Mouse (Mus musculus): ENCODE measurements around the gene Sbf2.

GRCm38 (mm10) chr7:110277734-110278245 is 336.9 kb downstream of the Sbf2 start:
- TF ChIP-seq UBTF (IDR thresholded peaks at IDR 0.05; ENCODE audit: borderline replicate concordance, insufficient read depth, low read depth, low read length) = no peak
- TF ChIP-seq CTCF (IDR thresholded peaks at IDR 0.05 in 2 of 3, conservative IDR thresholded peaks at IDR 0.05 in 1 of 3; ENCODE audit: control insufficient read depth in 1 of 3, insufficient read depth in 1 of 3, low read depth in 2 of 3, low read length in 3 of 3, poor library complexity in 1 of 3, severe bottlenecking in 1 of 3) = no peak
- no peak for TF ChIP-seq SIN3A (IDR thresholded peaks at IDR 0.05; ENCODE audit: low read length)
- no peak for TF ChIP-seq POLR2A (IDR thresholded peaks at IDR 0.05; ENCODE audit: control insufficient read depth in 1 of 2, insufficient read depth in 1 of 2, low read depth in 1 of 2, low read length in 2 of 2, poor library complexity in 1 of 2)
- no peak for TF ChIP-seq ZC3H11A (IDR thresholded peaks at IDR 0.05; ENCODE audit: low read depth, low read length)
- TF ChIP-seq SMC3 (IDR thresholded peaks at IDR 0.05; ENCODE audit: low read depth, low read length) = no peak
- no peak for TF ChIP-seq RAD21 (IDR thresholded peaks at IDR 0.05; ENCODE audit: low read depth, low read length)
- no peak for TF ChIP-seq EP300 (IDR thresholded peaks at IDR 0.05; ENCODE audit: low read depth in 1 of 2, low read length in 2 of 2)
- TF ChIP-seq NRF1 (IDR thresholded peaks at IDR 0.05; ENCODE audit: insufficient read depth, low read depth, low read length, poor library complexity, severe bottlenecking) = no peak
- TF ChIP-seq POLR2AphosphoS2 (IDR thresholded peaks at IDR 0.05; ENCODE audit: low read length) = no peak
- no peak for TF ChIP-seq NELFE (IDR thresholded peaks at IDR 0.05; ENCODE audit: low read depth, low read length)
- no peak for TF ChIP-seq ELF1 (IDR thresholded peaks at IDR 0.05; ENCODE audit: low read depth, low read length)
- no peak for TF ChIP-seq JUND (IDR thresholded peaks at IDR 0.05; ENCODE audit: low read depth, low read length)
- TF ChIP-seq GATA1 (IDR thresholded peaks at IDR 0.05; ENCODE audit: low read depth, low read length) = no peak
